Mouse (Mus musculus) adrenal gland, adult 2 months (tissue): ENCODE data around the gene Pus3. TPM values are rescaled to one million over a fixed set of nuclear protein-coding genes. Genes with fewer than 3 reads are reported as not detected.

Source experiments
- polyA plus RNA-seq: library from polyadenylated mRNA; depleted of rRNA; stranded (reverse); fragments of >200 nt; gene quantifications from 2 replicates; pipeline ENCODE4 v1.2.3, GENCODE M21; 2012; rRNA removed
- total RNA-seq, 2 experiments: library from RNA; stranded (reverse); gene quantifications; 2 replicates each; pipeline ENCODE4 v1.2.3; 2021

Gene Pus3
- total and polyA plus RNA-seq, 3 experiments: 0.33 to 12.5 (median 12.3) TPM

Other genes with a start within 250 kb of the Pus3 start
- 10 to 100 TPM; 11.8 to 19.4 TPM for gene Cdon, start 137.5 kb upstream of the Pus3 start, total RNA-seq
- gene Cdon, start 137.5 kb upstream of the Pus3 start, polyA plus RNA-seq: 1.8 and 1.9 TPM in 2 replicates
- not detected for gene Gm1113, start 40.3 kb upstream of the Pus3 start, total RNA-seq
- gene Gm1113, start 40.3 kb upstream of the Pus3 start, polyA plus RNA-seq: not detected in 2 replicates
- gene Ddx25, start 67 bp upstream of the Pus3 start, total RNA-seq: 1 to 10 TPM in 1 of 2 experiments, under 1 TPM in 1; 0.63 to 1.1 TPM
- gene Ddx25, start 67 bp upstream of the Pus3 start, polyA plus RNA-seq: 0.17 and 0.19 TPM in 2 replicates
- under 1 TPM in 1 of 2 experiments, not detected in 1; 0.28 TPM for gene Pate2, start 11.7 kb downstream of the Pus3 start, total RNA-seq
- gene Pate2, start 11.7 kb downstream of the Pus3 start, polyA plus RNA-seq: 0.08 and 0.09 TPM in 2 replicates
- 1 to 10 TPM; 3.6 to 3.9 TPM for gene Hyls1, start 11.8 kb downstream of the Pus3 start, total RNA-seq
- 0.53 and 0.66 TPM in 2 replicates for gene Hyls1, start 11.8 kb downstream of the Pus3 start, polyA plus RNA-seq
- gene Pate4, start 53.3 kb downstream of the Pus3 start, total RNA-seq: not detected
- not detected in 2 replicates for gene Pate4, start 53.3 kb downstream of the Pus3 start, polyA plus RNA-seq
- not detected for gene Pate3, start 89.6 kb downstream of the Pus3 start, total RNA-seq
- gene Pate3, start 89.6 kb downstream of the Pus3 start, polyA plus RNA-seq: not detected in 2 replicates
- gene Pate1, start 128.8 kb downstream of the Pus3 start, total RNA-seq: not detected
- gene Pate1, start 128.8 kb downstream of the Pus3 start, polyA plus RNA-seq: not detected in 2 replicates
- not detected for gene Gm17677, start 182.5 kb downstream of the Pus3 start, total RNA-seq
- not detected in 2 replicates for gene Gm17677, start 182.5 kb downstream of the Pus3 start, polyA plus RNA-seq
- not detected for gene Gm17727, start 219.5 kb downstream of the Pus3 start, total RNA-seq
- not detected in 2 replicates for gene Gm17727, start 219.5 kb downstream of the Pus3 start, polyA plus RNA-seq
- not detected for gene Gm27235, start 231.5 kb downstream of the Pus3 start, total RNA-seq
- gene Gm27235, start 231.5 kb downstream of the Pus3 start, polyA plus RNA-seq: not detected in 2 replicates
- gene D730048I06Rik, start 231.5 kb downstream of the Pus3 start, total RNA-seq: not detected
- not detected in 2 replicates for gene D730048I06Rik, start 231.5 kb downstream of the Pus3 start, polyA plus RNA-seq